Mouse (Mus musculus): Measurements from ENCODE around the gene Eif3k. TPM values are rescaled to one million over a fixed set of nuclear protein-coding genes. Genes with fewer than 3 reads are reported as not detected.
A peak's percentile ranks its signal among the peaks of the same experiment; 100 is the strongest.

Eif3k gene
- total and polyA plus RNA-seq, 3 experiments: 545 to 671 TPM; not detected in 1

DNA sequence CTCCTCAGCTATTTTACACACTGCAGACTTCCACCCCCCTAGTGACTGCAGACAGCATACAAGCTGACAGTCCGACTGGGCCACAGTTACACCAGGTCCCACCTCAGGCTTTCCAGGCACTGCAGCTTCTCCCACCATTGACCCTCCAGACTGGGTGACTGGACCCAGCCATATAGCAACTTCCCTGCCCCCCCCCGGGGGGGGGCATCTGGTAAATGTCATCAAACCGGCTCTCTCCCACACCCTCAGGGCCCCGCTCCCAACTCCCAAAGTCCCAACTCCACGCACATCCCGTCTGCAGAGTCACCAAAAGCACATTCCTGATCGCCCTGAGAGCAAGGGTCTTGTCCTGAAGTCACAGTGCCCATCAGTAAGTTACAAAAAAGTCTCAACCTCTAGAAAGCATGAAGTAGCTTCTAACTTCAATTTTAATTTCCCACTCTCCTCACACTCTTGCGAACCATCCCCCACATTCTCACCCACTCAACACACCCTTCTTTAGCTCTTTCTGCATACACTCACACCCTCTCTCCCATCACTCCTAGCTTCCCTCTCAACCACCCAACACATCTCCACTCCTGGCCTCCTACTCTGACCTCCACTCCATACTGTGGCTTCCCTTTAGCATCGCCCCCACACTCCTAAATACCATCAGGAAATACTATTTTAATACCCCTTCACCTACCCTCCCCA, 21.2 kb downstream of the Eif3k start:
- H3K4me3 ChIP-seq (ENCODE audit: control insufficient read depth in 1 of 2, insufficient read depth in 1 of 2, low read depth in 2 of 2, low read length in 2 of 2): peak overlapping the region; percentile 68 to 73
- H3K27ac ChIP-seq (ENCODE audit: control insufficient read depth, low read depth, low read length): peak overlapping the region; percentile 78
- peaks cover 38 to 49% of the 10 kb centered on the region in 2 experiments for H3K4me1 ChIP-seq (ENCODE audit: control insufficient read depth in 1 of 2, insufficient read depth in 2 of 2, low read length in 2 of 2)
- peaks cover 2 to 60% of the 10 kb centered on the region in 2 experiments; a peak in 3 of 4 replicates for H3K36me3 ChIP-seq (ENCODE audit: control insufficient read depth in 1 of 2, insufficient read depth in 2 of 2, low read length in 2 of 2)
- peaks cover 59% of the 10 kb centered on the region for H3K79me2 ChIP-seq (ENCODE audit: control insufficient read depth, insufficient read depth, low read length, poor library complexity)
- TF ChIP-seq ZC3H11A (IDR thresholded peaks at IDR 0.05; ENCODE audit: low read depth, low read length) (no peak), MEF2A (IDR thresholded peaks at IDR 0.05; ENCODE audit: extremely low read depth, insufficient replicate concordance, low read depth, low read length, poor library complexity, severe bottlenecking) (no peak), ZNF384 (IDR thresholded peaks at IDR 0.05; ENCODE audit: low read depth, low read length) (no peak), MYB (IDR thresholded peaks at IDR 0.05; ENCODE audit: low read depth, low read length) (no peak), ETS1 (IDR thresholded peaks at IDR 0.05; ENCODE audit: low read depth, low read length) (no peak)
- H3K27me3 ChIP-seq (ENCODE audit: control insufficient read depth in 1 of 2, insufficient read depth in 2 of 2, low read length in 2 of 2): no peaks in the 10 kb centered on the region
- no peak for DNase-seq (ENCODE audit: low read depth, low spot score)
- peak overlapping the region; percentile 77 for H3K9ac ChIP-seq (ENCODE audit: control insufficient read depth, low read depth, low read length, poor library complexity, severe bottlenecking)
- no peaks in the 10 kb centered on the region for H3K9me3 ChIP-seq (replicated peaks; ENCODE audit: insufficient read depth, low read length)

DNA sequence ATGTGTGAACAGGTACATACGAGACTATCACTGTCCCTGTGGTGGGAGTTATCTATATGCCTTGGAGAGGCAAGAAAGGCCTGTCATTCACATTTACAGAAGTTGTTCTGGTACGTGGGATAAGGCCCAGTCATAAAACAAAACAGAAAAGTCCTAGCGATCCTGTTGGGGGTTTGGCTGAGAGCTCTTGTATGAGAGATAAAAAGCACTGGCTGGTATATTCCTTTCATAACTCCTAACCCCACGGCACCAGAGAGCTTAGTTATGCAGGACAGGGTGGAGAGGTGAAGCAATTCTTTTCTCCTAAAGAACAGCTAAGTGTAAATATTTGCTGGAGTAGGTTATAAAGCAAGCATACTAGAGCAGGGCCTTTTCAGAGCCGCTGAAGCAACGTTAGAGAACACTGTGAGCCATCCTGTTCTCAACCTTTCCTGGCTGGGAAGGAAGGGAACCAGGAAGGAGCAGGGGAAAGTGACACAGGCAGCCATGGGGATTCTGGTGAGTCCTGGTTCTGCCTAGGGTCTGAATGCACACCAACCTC, 22.1 kb downstream of the Eif3k start:
- H3K36me3 ChIP-seq (ENCODE audit: control insufficient read depth in 1 of 2, insufficient read depth in 2 of 2, low read length in 2 of 2): peaks cover 2 to 66% of the 10 kb centered on the region in 2 experiments; a peak in 3 of 4 replicates
- peak overlapping the region; percentile 78 for H3K27ac ChIP-seq (ENCODE audit: control insufficient read depth, low read depth, low read length)
- TF ChIP-seq KAT2A (conservative IDR thresholded peaks at IDR 0.05; ENCODE audit: low read depth, low read length) (0 out of 2 replicates have a peak, but pooled peaks have one; percentile 18), TAL1 (IDR thresholded peaks at IDR 0.05; ENCODE audit: low read length) (peak; percentile 81), MAX (IDR thresholded peaks at IDR 0.05; ENCODE audit: low read length) (peak; percentile 64), POLR2AphosphoS5 (IDR thresholded peaks at IDR 0.05; ENCODE audit: borderline replicate concordance, low read depth, low read length) (no peak), MAFK (IDR thresholded peaks at IDR 0.05; ENCODE audit: borderline replicate concordance, low read depth, low read length) (no peak), UBTF (IDR thresholded peaks at IDR 0.05; ENCODE audit: borderline replicate concordance, insufficient read depth, low read depth, low read length) (no peak), ETS1 (IDR thresholded peaks at IDR 0.05; ENCODE audit: low read depth, low read length) (peak; percentile 87), USF2 (IDR thresholded peaks at IDR 0.05; ENCODE audit: borderline replicate concordance in 1 of 2, insufficient read depth in 1 of 2, low read depth in 1 of 2, low read length in 2 of 2) (no peak), GABPA (IDR thresholded peaks at IDR 0.05; ENCODE audit: low read depth, low read length) (no peak), CTCF (IDR thresholded peaks at IDR 0.05 in 2 of 3, conservative IDR thresholded peaks at IDR 0.05 in 1 of 3; ENCODE audit: control insufficient read depth in 1 of 3, insufficient read depth in 1 of 3, low read depth in 2 of 3, low read length in 3 of 3, poor library complexity in 1 of 3, severe bottlenecking in 1 of 3) (no peak), TBP (IDR thresholded peaks at IDR 0.05; ENCODE audit: low read depth, low read length) (0 out of 2 replicates have a peak, but pooled peaks have one; percentile 38), MXI1 (IDR thresholded peaks at IDR 0.05; ENCODE audit: low read depth, low read length) (peak; percentile 74), MAZ (IDR thresholded peaks at IDR 0.05; ENCODE audit: low read depth, low read length) (peak; percentile 51; the same call in 1 of the 2 replicates), SMC3 (IDR thresholded peaks at IDR 0.05; ENCODE audit: low read depth, low read length) (no peak), POLR2AphosphoS2 (IDR thresholded peaks at IDR 0.05; ENCODE audit: low read length) (no peak), MYB (IDR thresholded peaks at IDR 0.05; ENCODE audit: low read depth, low read length) (no peak), E2F4 (IDR thresholded peaks at IDR 0.05; ENCODE audit: borderline replicate concordance, low read depth, low read length) (no peak), MEF2A (IDR thresholded peaks at IDR 0.05; ENCODE audit: extremely low read depth, insufficient replicate concordance, low read depth, low read length, poor library complexity, severe bottlenecking) (0 out of 2 replicates have a peak, but pooled peaks have one; percentile 14), ZNF384 (IDR thresholded peaks at IDR 0.05; ENCODE audit: low read depth, low read length) (peak; percentile 55), RCOR1 (IDR thresholded peaks at IDR 0.05; ENCODE audit: low read depth, low read length) (peak; percentile 70), POLR2A (IDR thresholded peaks at IDR 0.05; ENCODE audit: control insufficient read depth in 1 of 2, insufficient read depth in 1 of 2, low read depth in 1 of 2, low read length in 2 of 2, poor library complexity in 1 of 2) (no peak), CHD1 (IDR thresholded peaks at IDR 0.05; ENCODE audit: low read depth, low read length) (no peak), TCF12 (IDR thresholded peaks at IDR 0.05; ENCODE audit: low read depth, low read length) (peak; percentile 70), GATA1 (IDR thresholded peaks at IDR 0.05; ENCODE audit: low read depth, low read length) (peak; percentile 84), RAD21 (IDR thresholded peaks at IDR 0.05; ENCODE audit: low read depth, low read length) (no peak), ZKSCAN1 (IDR thresholded peaks at IDR 0.05; ENCODE audit: low read depth, low read length) (no peak), ELF1 (IDR thresholded peaks at IDR 0.05; ENCODE audit: low read depth, low read length) (no peak)

More for the DNA sequence above, 22.1 kb downstream of the Eif3k start:
- H3K4me1 ChIP-seq (ENCODE audit: control insufficient read depth in 1 of 2, insufficient read depth in 2 of 2, low read length in 2 of 2): peaks cover 38 to 53% of the 10 kb centered on the region in 2 experiments
- no peaks in the 10 kb centered on the region for H3K9me3 ChIP-seq (replicated peaks; ENCODE audit: insufficient read depth, low read length)
- peak; percentile 88 for DNase-seq (ENCODE audit: low read depth, low spot score)
- no peaks in the 10 kb centered on the region for H3K27me3 ChIP-seq (ENCODE audit: control insufficient read depth in 1 of 2, insufficient read depth in 2 of 2, low read length in 2 of 2)
- H3K79me2 ChIP-seq (ENCODE audit: control insufficient read depth, insufficient read depth, low read length, poor library complexity): peaks cover 68% of the 10 kb centered on the region
- H3K9ac ChIP-seq (ENCODE audit: control insufficient read depth, low read depth, low read length, poor library complexity, severe bottlenecking): peak overlapping the region; percentile 77
- H3K4me3 ChIP-seq (ENCODE audit: control insufficient read depth in 1 of 2, insufficient read depth in 1 of 2, low read depth in 2 of 2, low read length in 2 of 2): peak overlapping the region; percentile 68 to 73

Measured in MEL (cell line).